Mouse (Mus musculus): ENCODE data around the gene Gm45618.

DNA sequence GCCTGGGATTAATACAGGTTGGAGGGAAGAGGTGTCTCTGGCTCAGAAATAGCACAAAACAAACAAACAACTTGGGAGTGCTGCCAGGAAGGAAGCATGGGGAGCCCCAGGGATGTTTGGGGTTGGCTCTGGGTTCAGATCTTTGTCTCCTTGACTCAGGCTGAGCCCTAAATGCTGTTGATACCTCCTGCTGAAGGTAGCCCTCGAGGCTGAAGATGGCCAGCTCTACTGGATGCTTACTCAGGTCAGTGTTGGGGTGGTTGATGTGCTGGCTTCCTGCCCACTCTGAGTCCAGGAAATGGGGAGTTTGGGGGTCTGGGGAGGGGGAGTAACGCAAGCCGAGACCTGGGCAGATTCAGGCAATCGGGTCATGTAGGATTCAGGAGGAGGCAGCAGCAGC is 23.8 kb downstream of the Gm45618 start:
- TF ChIP-seq MXI1 (IDR thresholded peaks at IDR 0.05; ENCODE audit: low read depth, low read length) (no peak), CTCF (IDR thresholded peaks at IDR 0.05 in 2 of 3, conservative IDR thresholded peaks at IDR 0.05 in 1 of 3; ENCODE audit: control insufficient read depth in 1 of 3, insufficient read depth in 1 of 3, low read depth in 2 of 3, low read length in 3 of 3, poor library complexity in 1 of 3, severe bottlenecking in 1 of 3) (no peak), EP300 (IDR thresholded peaks at IDR 0.05; ENCODE audit: low read depth in 1 of 2, low read length in 2 of 2) (no peak), SIN3A (IDR thresholded peaks at IDR 0.05; ENCODE audit: low read length) (no peak), ZKSCAN1 (IDR thresholded peaks at IDR 0.05; ENCODE audit: low read depth, low read length) (no peak), POLR2A (IDR thresholded peaks at IDR 0.05; ENCODE audit: control insufficient read depth in 1 of 2, insufficient read depth in 1 of 2, low read depth in 1 of 2, low read length in 2 of 2, poor library complexity in 1 of 2) (no peak), E2F4 (IDR thresholded peaks at IDR 0.05; ENCODE audit: borderline replicate concordance, low read depth, low read length) (no peak), MAX (IDR thresholded peaks at IDR 0.05; ENCODE audit: low read length) (no peak), RAD21 (IDR thresholded peaks at IDR 0.05; ENCODE audit: low read depth, low read length) (no peak)

Measured in MEL (cell line).